Mouse (Mus musculus) heart, embryonic 14.5 days (tissue): Measurements from ENCODE around the gene Papss2. TPM values are rescaled to one million over a fixed set of nuclear protein-coding genes. Genes with fewer than 3 reads are reported as not detected.

Source experiments
- ATAC-seq: fragments of 200-750 bp; cut with Nextera tagmentation; 2 replicates; pipeline ENCODE4 v1.8.0; 2017; ENCODE audit warnings: low read depth, moderate TSS enrichment; ENCODE audit not compliant: insufficient number of reproducible peaks, insufficient read depth, low FRiP score
- H3K27ac ChIP-seq, 2 experiments: fragments of 200-500 bp in 1 of 2; fragments of 300-500 bp in 1 of 2; sonication (generic) in 1 of 2; replicated peaks in 1 of 2; 2 replicates each; pipeline ENCODE4 v1.5.1; 2012 to 2014; ENCODE audit warnings: low read depth in 2 of 2, low read length in 2 of 2, control low read depth in 1 of 2, mild to moderate bottlenecking in 1 of 2, mixed read lengths in 1 of 2; ENCODE audit not compliant: control insufficient read depth in 1 of 2, insufficient read depth in 1 of 2
- H3K27me3 ChIP-seq: fragments of 300-500 bp; sonication (generic); 2 replicates; pipeline ENCODE4 v1.6.1; 2014; ENCODE audit warnings: mild to moderate bottlenecking, low read length, control low read depth; ENCODE audit not compliant: control insufficient read depth, insufficient read depth
- H3K36me3 ChIP-seq: fragments of 300-500 bp; sonication (generic); 2 replicates; pipeline ENCODE4 v1.6.1; 2014; ENCODE audit warnings: mild to moderate bottlenecking, control low read depth, low read length, mixed read lengths; ENCODE audit not compliant: control insufficient read depth, insufficient read depth
- H3K4me1 ChIP-seq, 2 experiments: fragments of 200-500 bp in 1 of 2; fragments of 300-500 bp in 1 of 2; sonication (generic) in 1 of 2; 2 replicates each; pipeline ENCODE4 v1.6.1; 2012 to 2014; ENCODE audit warnings: low read length in 2 of 2, control low read depth in 1 of 2, mixed read lengths in 1 of 2; ENCODE audit not compliant: control insufficient read depth in 2 of 2, insufficient read depth in 2 of 2
- H3K4me2 ChIP-seq: fragments of 300-500 bp; sonication (generic); 2 replicates; pipeline ENCODE4 v1.6.1; 2014; ENCODE audit warnings: mild to moderate bottlenecking, low read length
- H3K4me3 ChIP-seq, 2 experiments: fragments of 200-500 bp in 1 of 2; fragments of 300-500 bp in 1 of 2; sonication (generic) in 1 of 2; 2 replicates each; pipeline ENCODE4 v1.5.1; 2012 to 2014; ENCODE audit warnings: low read length in 2 of 2, mild to moderate bottlenecking in 2 of 2, control low read depth in 1 of 2, low read depth in 1 of 2, moderate library complexity in 1 of 2; ENCODE audit not compliant: control insufficient read depth in 1 of 2, insufficient read depth in 1 of 2
- H3K9ac ChIP-seq: fragments of 300-500 bp; sonication (generic); 2 replicates; pipeline ENCODE4 v1.6.1; 2014; ENCODE audit warnings: mild to moderate bottlenecking, low read length
- H3K9me3 ChIP-seq: fragments of 300-500 bp; sonication (generic); 2 replicates; pipeline ENCODE4 v1.6.1; 2016; ENCODE audit warnings: low read length, control low read depth; ENCODE audit not compliant: control insufficient read depth
- whole genome bisulfite sequencing: fragments of 180-500 bp; shearing (Covaris S2); extraction: QIAGEN DNeasy Blood & Tissue Kit; methylation state at CpG from one replicate; pipeline ENCODE4 v1.1.7; 2014; 5-methylcytosine and 5-hydroxymethylcytosine counted together
- polyA plus RNA-seq: library from polyadenylated mRNA; unstranded; fragments of >200 nt; fragmentation: Nextera tagmentation; extraction: Ambion mirVana; gene quantifications from 2 replicates; pipeline ENCODE4 v1.2.1, GENCODE M21; 2014

Papss2 gene
- 10.3 TPM in 2 replicates for polyA plus RNA-seq

DNA sequence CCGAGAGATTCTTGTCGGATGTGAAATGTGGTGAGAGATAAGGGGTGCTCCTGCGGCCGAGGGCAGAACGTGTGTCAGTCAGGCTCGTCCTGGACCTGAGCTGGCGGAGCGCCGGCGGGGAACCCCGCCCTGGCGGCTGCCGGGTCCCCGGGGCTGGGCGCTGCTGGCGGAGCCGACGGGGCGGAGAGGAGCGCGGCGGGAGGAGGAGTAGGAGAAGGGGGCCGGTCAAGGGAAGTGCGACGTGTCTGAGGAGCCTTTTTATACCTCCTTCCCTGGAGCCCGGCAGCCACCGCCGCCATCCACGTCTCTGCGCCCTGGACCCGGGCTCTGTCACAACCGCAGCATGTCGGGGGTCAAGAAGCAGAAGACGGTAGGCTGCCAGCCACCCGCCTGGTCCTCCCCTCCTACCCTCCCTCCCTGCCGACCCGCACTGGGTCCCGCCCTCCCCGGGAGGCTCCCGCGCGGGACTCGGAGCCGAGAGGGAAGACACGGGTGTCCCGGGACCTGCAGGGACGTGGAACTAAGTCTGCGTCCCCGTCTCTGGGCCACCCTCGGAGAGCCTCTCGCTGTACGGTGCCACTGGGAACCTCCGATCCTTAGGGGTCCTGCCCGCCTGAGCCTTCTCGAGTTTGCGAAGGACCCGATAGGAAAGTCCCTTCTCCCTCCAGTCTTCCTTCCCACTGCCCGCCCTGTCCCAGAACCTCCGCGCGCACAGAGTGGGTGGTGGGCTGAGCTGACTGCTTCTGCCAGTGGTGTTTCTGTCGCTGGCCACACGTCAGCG lies at the start of gene Papss2:
Papss2 (plus strand) TSS at position 285 of the 781 bp plus-strand sequence.
- no peaks in the 10 kb centered on the region for H3K36me3 ChIP-seq
- WGBS, result under 1% methylated on average over 61 of the region's 64 CpGs

DNA sequence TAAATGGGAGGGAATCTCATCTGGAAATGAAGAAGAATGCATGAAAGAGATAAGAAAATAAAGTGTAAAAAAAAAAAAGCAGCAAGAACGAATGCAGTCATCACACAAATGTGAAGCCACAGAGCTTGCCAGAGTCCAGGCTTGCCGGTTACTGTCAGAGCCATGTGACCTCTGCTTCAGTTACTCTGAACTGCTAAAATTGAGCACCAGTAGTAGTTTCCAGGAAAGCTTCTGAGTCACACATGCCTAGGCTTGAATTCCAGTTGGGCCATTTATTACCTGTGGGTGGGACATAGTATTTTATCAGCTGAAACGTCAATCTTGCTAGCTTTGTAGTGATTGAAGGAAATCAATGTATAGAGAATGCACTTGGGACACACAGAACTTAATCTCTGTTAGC lies 48.2 kb upstream of the Papss2 start:
- Histone ChIP-seq H3K4me1 (no peaks in the 10 kb centered on the region), H3K36me3 (no peaks in the 10 kb centered on the region), H3K4me3 (no peak overlapping the region), H3K9ac (no peak overlapping the region), H3K9me3 (no peaks in the 10 kb centered on the region), H3K4me2 (no peak overlapping the region), H3K27ac (no peak overlapping the region), H3K27me3 (no peaks in the 10 kb centered on the region)
- ATAC-seq, result no peak
- WGBS, result 57% methylated on average over 3 of the region's 3 CpGs

More for the DNA sequence above, at the start of gene Papss2:
- peak within 1 kb of the TSS; percentile 75 for H3K9ac ChIP-seq
- H3K4me3 ChIP-seq, result peak within 1 kb of the TSS; percentile 60 to 65
- H3K4me2 ChIP-seq, result peak within 1 kb of the TSS; percentile 82
- no peaks in the 10 kb centered on the region for H3K27me3 ChIP-seq
- H3K4me1 ChIP-seq, result no peaks in the 10 kb centered on the region
- H3K9me3 ChIP-seq, result no peaks in the 10 kb centered on the region
- no peak within 1 kb of the TSS for H3K27ac ChIP-seq
- peak; percentile 80 for ATAC-seq

DNA sequence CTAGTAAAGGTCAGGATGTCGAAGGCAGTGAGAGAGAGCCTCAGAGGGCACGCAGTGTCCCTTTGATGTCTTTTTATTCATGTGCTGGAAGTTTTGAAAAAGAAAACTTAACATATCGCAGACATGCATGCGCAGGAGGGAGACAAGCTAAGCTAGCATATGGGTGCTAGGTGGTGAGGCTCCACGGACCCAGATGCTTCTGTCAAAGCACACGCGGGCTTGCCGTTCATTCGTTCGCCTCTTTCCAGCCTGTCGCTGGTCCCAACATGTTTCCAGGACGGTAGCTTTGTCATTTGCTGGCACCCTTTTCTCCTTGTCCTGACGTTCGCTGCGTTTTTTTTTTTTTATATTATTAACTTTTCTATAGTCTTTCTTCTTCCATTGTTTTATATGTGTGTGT lies 47.4 kb upstream of the Papss2 start:
- Histone ChIP-seq H3K4me1 (no peaks in the 10 kb centered on the region), H3K27me3 (no peaks in the 10 kb centered on the region), H3K9me3 (no peaks in the 10 kb centered on the region), H3K36me3 (no peaks in the 10 kb centered on the region), H3K27ac (no peak overlapping the region), H3K4me3 (no peak overlapping the region), H3K4me2 (no peak overlapping the region), H3K9ac (no peak overlapping the region)
- ATAC-seq, result no peak
- WGBS, result 88% methylated on average over 15 of the region's 15 CpGs

DNA sequence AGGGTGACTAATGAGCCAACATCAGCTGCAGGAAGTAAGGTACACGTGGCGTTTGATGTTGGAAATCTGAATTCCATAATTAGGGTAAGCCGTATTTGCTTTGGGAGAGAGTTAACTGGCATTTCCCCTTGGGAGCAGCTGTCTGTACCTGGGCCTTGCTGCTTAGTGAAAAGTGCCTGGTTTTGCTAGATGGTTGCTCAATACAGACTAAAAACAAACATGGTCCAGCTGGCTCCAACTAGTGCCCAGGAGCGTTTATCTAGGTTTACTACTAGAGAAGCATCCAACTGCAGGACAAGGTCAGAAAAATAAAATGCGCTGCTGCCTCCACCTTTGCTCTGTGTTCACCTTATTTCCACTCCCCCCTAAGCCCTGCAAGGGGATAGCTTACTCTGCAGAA lies 45.1 kb upstream of the Papss2 start:
- 66% methylated on average over 5 of the region's 5 CpGs for WGBS
- Histone ChIP-seq H3K4me3 (no peak overlapping the region), H3K27me3 (no peaks in the 10 kb centered on the region), H3K9ac (no peak overlapping the region), H3K9me3 (no peaks in the 10 kb centered on the region), H3K27ac (0 out of 4 replicates have a peak overlapping the region, but pooled peaks have one; percentile 3 to 34), H3K4me2 (no peak overlapping the region), H3K4me1 (no peaks in the 10 kb centered on the region), H3K36me3 (no peaks in the 10 kb centered on the region)
- no peak for ATAC-seq

DNA sequence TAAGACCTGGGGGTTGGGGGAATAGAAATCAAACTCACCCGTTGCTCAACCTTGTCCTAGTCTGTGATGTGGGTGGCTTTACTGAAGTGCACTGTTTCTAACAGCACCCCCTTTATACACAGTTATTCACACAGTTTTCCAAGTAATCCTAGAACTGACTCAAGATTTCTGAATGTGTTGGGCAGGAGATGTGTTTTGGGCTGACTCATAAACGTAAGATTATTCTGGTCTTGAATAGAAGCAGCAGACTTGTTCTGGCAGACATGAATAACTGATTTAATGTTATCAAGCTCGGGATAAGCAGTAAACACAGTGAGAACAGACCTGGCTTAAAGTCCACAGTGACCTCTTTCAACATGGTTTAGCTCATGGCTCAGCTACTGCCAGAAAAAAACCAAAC lies 44.1 kb upstream of the Papss2 start:
- Histone ChIP-seq H3K4me2 (no peak overlapping the region), H3K4me1 (no peaks in the 10 kb centered on the region), H3K9ac (no peak overlapping the region), H3K27ac (no peak overlapping the region), H3K36me3 (no peaks in the 10 kb centered on the region), H3K4me3 (no peak overlapping the region), H3K9me3 (no peaks in the 10 kb centered on the region), H3K27me3 (no peaks in the 10 kb centered on the region)
- peak; percentile 26; the same call in 1 of the 2 replicates for ATAC-seq
- WGBS, result 57% methylated on average over 3 of the region's 3 CpGs

DNA sequence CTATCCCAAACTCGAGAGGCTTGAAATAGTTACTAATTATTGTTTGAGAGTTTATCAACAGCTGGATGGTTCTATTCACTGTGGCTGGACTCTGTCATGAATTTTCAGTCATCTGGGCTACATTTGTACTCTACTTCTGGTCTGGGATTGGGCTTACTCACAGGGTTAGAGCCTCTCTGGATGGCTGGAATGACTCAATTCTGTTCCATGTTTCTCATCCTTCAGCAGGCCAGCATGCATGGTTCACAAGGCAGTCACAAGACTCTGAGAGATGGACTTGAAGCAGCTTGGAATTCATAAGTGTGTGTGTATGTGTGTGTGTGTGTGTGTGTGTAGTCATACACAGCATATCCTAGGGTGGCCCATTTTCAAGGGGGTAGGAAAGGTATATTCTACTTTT lies 43.5 kb upstream of the Papss2 start:
- H3K9me3 ChIP-seq, result no peaks in the 10 kb centered on the region
- H3K4me2 ChIP-seq, result no peak overlapping the region
- no peak for ATAC-seq
- H3K4me3 ChIP-seq, result no peak overlapping the region
- H3K4me1 ChIP-seq, result no peaks in the 10 kb centered on the region
- no peak overlapping the region for H3K9ac ChIP-seq
- H3K36me3 ChIP-seq, result no peaks in the 10 kb centered on the region
- WGBS, result 52% methylated on average over 1 of the region's 1 CpGs
- no peaks in the 10 kb centered on the region for H3K27me3 ChIP-seq
- H3K27ac ChIP-seq, result peak overlapping the region in 1 of 2 experiments; percentile 37; a peak in 1 of 4 replicates

DNA sequence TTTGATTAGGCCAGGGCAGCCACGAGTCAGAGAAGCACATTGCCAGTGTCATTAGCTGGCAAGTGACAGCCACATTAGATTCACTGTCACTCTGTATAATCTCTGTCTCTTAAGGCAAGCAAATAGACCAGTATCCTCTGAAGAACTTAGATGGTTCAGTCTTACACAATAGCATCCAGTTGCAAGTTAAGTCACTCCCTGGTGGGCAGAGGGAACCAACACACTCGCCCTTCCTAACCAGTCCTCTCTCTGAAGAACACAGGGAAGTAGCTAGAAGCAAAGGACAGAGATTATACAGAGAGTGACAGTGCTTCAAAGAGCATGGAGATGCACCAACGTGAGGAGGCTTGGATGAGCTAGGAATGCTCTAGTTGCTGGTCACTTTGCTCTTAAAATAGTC lies 42.3 kb upstream of the Papss2 start:
- WGBS, result 68% methylated on average over 3 of the region's 3 CpGs
- H3K4me3 ChIP-seq, result no peak overlapping the region
- H3K27me3 ChIP-seq, result no peaks in the 10 kb centered on the region
- no peaks in the 10 kb centered on the region for H3K9me3 ChIP-seq
- no peak for ATAC-seq
- no peaks in the 10 kb centered on the region for H3K36me3 ChIP-seq
- H3K27ac ChIP-seq, result no peak overlapping the region
- H3K4me1 ChIP-seq, result no peaks in the 10 kb centered on the region
- H3K4me2 ChIP-seq, result no peak overlapping the region
- H3K9ac ChIP-seq, result no peak overlapping the region

DNA sequence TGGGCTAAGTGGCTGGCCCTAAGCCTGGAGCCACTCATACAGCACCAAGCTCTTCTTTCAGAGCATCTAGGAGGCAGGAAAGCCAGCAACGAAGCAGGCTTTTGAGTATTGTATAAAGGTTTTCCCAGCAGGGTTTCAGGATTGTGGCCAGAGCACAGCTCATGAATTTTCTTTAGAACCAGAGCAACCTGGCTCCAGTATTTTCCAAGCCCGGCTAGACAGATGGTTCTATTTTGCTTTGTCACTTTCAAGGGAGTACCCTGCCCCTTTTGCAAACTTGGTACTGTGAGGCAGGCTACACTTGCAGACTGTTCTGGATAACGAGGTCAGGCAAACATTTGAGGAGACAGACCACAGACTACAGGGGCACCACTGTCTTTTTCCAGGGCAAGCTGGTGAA lies 40.3 kb upstream of the Papss2 start:
- ATAC-seq, result no peak
- Histone ChIP-seq H3K9me3 (no peaks in the 10 kb centered on the region), H3K4me1 (no peaks in the 10 kb centered on the region), H3K4me3 (no peak overlapping the region), H3K27me3 (no peaks in the 10 kb centered on the region), H3K36me3 (no peaks in the 10 kb centered on the region), H3K27ac (peak overlapping the region; percentile 19 to 37; a peak in 2 of 4 replicates), H3K9ac (no peak overlapping the region), H3K4me2 (no peak overlapping the region)
- WGBS, result 42% methylated on average over 3 of the region's 3 CpGs
